Mouse (Mus musculus) cerebellum, adult 11 months (tissue): ENCODE data around the gene Gm3500.
"Not testable (repeated sequence)": the region's sequence is repeated elsewhere in the genome, so short reads cannot be mapped to it uniquely, and the experiment has no call there.

Source experiments
- DNase-seq: peaks from one replicate; pipeline ENCODE4 v3.0.0; 2022

Gm3500 gene

DNA sequence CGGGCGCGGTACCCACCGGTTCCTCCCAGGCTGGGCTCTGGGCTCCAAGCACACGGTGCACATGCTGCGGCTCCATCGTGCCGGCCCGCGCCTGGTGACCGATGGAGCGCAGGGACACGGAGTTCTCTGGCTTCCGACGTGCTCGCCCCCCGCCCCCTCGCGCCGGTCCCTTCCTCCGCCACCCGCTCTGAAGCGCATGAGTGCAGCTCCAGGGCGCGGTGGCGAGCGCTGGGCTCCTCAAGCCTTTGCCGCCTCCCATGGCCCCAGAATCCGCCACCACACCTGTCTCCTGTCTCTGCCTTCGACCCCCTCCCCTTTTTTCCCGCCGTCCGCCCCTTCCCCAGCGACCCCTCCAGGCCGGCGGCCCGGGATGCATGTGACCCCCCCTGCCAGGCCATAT lies at the start of gene Gm3500:
Gm3500 (minus strand) TSS at position 101 of the 400 bp plus-strand sequence.
- not testable (repeated sequence) for DNase-seq

DNA sequence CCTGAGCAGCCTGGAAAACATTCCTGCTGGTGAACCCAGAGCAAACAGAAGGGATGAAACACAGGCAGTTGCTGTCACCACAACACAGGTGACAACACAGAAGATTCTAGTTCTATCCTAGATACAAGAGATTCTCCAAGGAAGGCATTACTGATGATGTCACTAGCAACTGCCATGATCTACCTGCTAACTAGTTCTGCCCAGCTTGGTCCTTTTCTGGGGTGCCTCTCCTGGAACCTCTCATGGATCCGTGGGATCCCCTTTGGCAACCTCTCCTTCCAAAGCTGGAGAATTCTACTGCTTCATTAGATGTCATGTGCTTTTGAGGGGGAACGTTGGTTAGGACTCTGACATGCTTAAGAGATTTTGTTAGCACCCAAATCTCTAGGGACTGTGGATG lies 54.0 kb downstream of the Gm3500 start, which contains the start of gene Gm3542:
Gm3542 (minus strand) TSS at position 101 of the 400 bp plus-strand sequence.
- DNase-seq, result not testable (repeated sequence)
